Mouse (Mus musculus) C2C12 (cell line): ENCODE data around the gene Rdh8. TPM values are rescaled to one million over a fixed set of nuclear protein-coding genes. Genes with fewer than 3 reads are reported as not detected.

Experiments
- H3K27me3 ChIP-seq: one replicate; pipeline ENCODE4 v1.6.1; 2011; ENCODE audit not compliant: control insufficient read depth, insufficient read depth, insufficient read length
- H3K36me3 ChIP-seq: one replicate; pipeline ENCODE4 v1.6.1; 2011; ENCODE audit not compliant: control insufficient read depth, insufficient read depth
- H3K4me3 ChIP-seq: one replicate; pipeline ENCODE4 v1.5.1; 2011; ENCODE audit warnings: mild to moderate bottlenecking, control low read depth; ENCODE audit not compliant: poor library complexity, insufficient read depth, severe bottlenecking
- H3K79me2 ChIP-seq: one replicate; pipeline ENCODE4 v1.6.1; 2011; ENCODE audit not compliant: control insufficient read depth, insufficient read depth
- H3K79me3 ChIP-seq: one replicate; pipeline ENCODE4 v1.6.1; 2011; ENCODE audit warnings: low read depth, control low read depth
- H3ac ChIP-seq: one replicate; pipeline ENCODE3; 2011; ENCODE audit warnings: low read depth; ENCODE audit not compliant: control insufficient read depth, insufficient read length
- CEBPB ChIP-seq: IDR thresholded peaks from one replicate; pipeline ENCODE4 v1.6.1; 2011; ENCODE audit warnings: low read depth, mild to moderate bottlenecking, control low read depth, moderate library complexity
- CTCF ChIP-seq: IDR thresholded peaks from one replicate; pipeline ENCODE4 v1.5.1; 2011; ENCODE audit not compliant: control insufficient read depth, insufficient read depth, insufficient read length
- FOSL1 ChIP-seq: IDR thresholded peaks from one replicate; pipeline ENCODE4 v1.8.0; 2011; ENCODE audit warnings: mild to moderate bottlenecking, low read length; ENCODE audit not compliant: poor library complexity, insufficient read depth, severe bottlenecking
- MAX ChIP-seq: IDR thresholded peaks from one replicate; pipeline ENCODE4 v1.6.1; 2011; ENCODE audit warnings: mild to moderate bottlenecking, control low read depth
- MYOD1 ChIP-seq: IDR thresholded peaks from one replicate; pipeline ENCODE4 v1.6.1; 2011; ENCODE audit warnings: low read depth; ENCODE audit not compliant: control insufficient read depth, insufficient read length
- MYOG ChIP-seq: IDR thresholded peaks from one replicate; pipeline ENCODE4 v1.6.1; 2011; ENCODE audit not compliant: control insufficient read depth, insufficient read length; ENCODE audit errors: extremely low read depth
- USF1 ChIP-seq: IDR thresholded peaks from one replicate; pipeline ENCODE4 v1.6.1; 2011; ENCODE audit warnings: low read depth, mild to moderate bottlenecking, control low read depth, moderate library complexity
- polyA plus RNA-seq: library from polyadenylated mRNA; unstranded; fragments of >200 nt; fragmentation: generic; extraction: Trizol; gene quantifications from one replicate; pipeline ENCODE4 v1.2.1, GENCODE M21; 2012; ENCODE audit warnings: missing spikeins

The Rdh8 gene
- polyA plus RNA-seq, 1 experiment, result not detected

DNA sequence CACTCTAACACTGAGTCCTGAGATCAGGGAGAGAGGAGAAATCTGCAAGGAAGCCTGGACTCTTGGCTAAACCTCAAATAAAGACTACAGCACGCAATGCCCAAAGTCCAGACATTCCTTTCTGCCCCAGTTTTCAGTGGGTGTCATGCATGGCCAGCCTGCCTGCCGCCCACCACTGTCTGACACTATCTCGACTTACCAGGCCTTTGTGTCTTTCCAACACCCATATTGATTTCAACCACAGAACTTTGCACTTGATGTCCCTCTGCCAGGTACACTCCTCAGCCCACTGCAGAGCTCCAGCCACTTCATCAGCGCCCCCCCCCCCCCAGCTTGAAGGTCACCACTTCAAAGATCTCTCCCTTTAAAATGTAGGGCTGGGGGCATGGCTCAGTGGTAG, 43.9 kb downstream of the Rdh8 start:
- H3K79me3 ChIP-seq, result no peaks in the 10 kb centered on the region
- no peaks in the 10 kb centered on the region for H3K79me2 ChIP-seq
- H3K4me3 ChIP-seq, result no peak overlapping the region
- no peaks in the 10 kb centered on the region for H3K36me3 ChIP-seq
- TF ChIP-seq CTCF, result no peak
- TF ChIP-seq CEBPB, result no peak
- no peak for TF ChIP-seq MAX
- TF ChIP-seq USF1, result no peak
- no peak for TF ChIP-seq MYOG
- TF ChIP-seq FOSL1, result no peak
- no peak for TF ChIP-seq MYOD1
- no peak overlapping the region for H3ac ChIP-seq
- peaks cover 3% of the 10 kb centered on the region for H3K27me3 ChIP-seq

DNA sequence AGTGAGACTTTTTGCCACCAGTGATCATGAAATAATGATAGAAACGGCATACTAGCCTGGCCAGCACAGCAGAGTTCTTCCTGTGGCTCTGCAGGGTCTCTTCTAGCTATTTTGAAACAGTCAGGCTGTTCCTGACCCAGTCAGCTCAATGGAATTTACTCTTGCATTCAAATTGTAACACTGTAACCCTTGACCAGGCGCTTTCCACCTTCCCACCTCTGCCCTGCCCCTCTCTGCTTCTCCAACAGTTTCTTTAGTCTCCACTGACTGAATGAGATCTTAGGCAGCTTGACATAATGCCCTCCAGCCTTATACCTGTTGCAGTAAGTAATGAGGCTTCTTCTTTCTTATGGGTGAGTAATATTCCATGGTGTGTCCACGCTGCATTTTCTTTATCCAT, 48.6 kb downstream of the Rdh8 start:
- Histone ChIP-seq H3K4me3 (no peak overlapping the region), H3K79me3 (no peaks in the 10 kb centered on the region), H3K27me3 (no peaks in the 10 kb centered on the region)

DNA sequence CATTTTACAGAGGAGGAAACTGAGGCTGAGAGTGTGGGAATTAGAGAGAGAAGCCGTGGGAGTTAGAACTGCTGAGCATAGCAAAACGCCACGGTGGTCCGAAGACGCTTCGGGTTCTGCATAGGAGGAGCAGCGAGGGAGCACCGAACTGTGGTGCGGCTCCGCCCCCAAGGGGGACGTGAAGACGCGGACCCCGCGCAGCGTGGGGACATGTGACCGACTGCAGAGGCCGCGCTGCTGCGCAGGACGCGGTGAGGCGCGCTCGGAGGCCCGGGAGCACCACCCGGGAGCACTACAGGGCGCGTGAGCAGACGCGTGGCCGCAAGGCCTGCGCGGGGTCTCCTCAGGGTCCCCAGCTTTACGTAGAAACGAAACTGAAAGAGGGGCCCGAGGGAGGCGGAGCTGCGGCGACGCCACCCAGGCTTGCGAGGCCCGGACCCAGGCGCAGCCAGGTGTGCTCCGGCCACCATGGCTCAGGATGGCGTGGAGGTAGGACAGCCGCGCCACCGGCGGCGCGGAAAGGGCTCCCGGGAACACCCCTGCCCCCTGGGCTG, 50.2 kb downstream of the Rdh8 start, which contains the start of gene A230050P20Rik:
Gene A230050P20Rik, plus strand, starts transcription at position 195 of the 554 bp plus-strand sequence.
- H3K36me3 ChIP-seq, result no peaks in the 10 kb centered on the region
- peak within 1 kb of the TSS; percentile 34 for H3K4me3 ChIP-seq
- TF ChIP-seq USF1 (peak; percentile 75), MYOD1 (no peak)
- H3K27me3 ChIP-seq, result no peaks in the 10 kb centered on the region
- H3K79me3 ChIP-seq, result no peaks in the 10 kb centered on the region
- H3K79me2 ChIP-seq, result no peaks in the 10 kb centered on the region
- peak within 1 kb of the TSS; percentile 81 for H3ac ChIP-seq

More for the DNA sequence above, 48.6 kb downstream of the Rdh8 start:
- TF ChIP-seq CTCF (no peak), MAX (no peak), FOSL1 (no peak), CEBPB (no peak), USF1 (no peak), MYOD1 (no peak), MYOG (no peak)
- Histone ChIP-seq H3ac (no peak overlapping the region), H3K79me2 (no peaks in the 10 kb centered on the region), H3K36me3 (no peaks in the 10 kb centered on the region)

DNA sequence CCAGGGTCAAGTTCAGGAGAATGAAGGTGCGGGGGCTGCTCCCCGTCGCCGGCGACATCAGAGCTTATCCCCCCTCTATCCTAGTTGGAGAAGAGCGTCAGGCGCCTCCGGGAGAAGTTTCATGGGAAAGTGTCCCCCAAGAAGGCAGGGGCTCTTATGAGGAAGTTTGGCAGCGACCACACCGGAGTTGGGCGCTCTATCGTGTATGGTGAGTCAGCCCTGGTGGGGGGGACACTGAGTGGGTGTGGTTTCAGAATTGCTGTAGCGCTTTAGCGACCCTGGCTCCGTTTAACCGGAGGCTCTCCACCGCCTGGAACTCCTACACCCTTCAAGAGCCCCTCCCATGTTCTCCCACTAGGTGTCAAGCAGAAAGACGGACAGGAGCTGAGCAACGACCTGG, 50.9 kb downstream of the Rdh8 start:
- H3K36me3 ChIP-seq, result no peaks in the 10 kb centered on the region
- TF ChIP-seq MYOG (no peak), CTCF (no peak), MYOD1 (no peak), CEBPB (no peak), FOSL1 (no peak), MAX (no peak)
- H3K4me3 ChIP-seq, result peak overlapping the region; percentile 34
- no peak overlapping the region for H3ac ChIP-seq
- no peaks in the 10 kb centered on the region for H3K79me2 ChIP-seq
- H3K27me3 ChIP-seq, result no peaks in the 10 kb centered on the region
- H3K79me3 ChIP-seq, result no peaks in the 10 kb centered on the region

DNA sequence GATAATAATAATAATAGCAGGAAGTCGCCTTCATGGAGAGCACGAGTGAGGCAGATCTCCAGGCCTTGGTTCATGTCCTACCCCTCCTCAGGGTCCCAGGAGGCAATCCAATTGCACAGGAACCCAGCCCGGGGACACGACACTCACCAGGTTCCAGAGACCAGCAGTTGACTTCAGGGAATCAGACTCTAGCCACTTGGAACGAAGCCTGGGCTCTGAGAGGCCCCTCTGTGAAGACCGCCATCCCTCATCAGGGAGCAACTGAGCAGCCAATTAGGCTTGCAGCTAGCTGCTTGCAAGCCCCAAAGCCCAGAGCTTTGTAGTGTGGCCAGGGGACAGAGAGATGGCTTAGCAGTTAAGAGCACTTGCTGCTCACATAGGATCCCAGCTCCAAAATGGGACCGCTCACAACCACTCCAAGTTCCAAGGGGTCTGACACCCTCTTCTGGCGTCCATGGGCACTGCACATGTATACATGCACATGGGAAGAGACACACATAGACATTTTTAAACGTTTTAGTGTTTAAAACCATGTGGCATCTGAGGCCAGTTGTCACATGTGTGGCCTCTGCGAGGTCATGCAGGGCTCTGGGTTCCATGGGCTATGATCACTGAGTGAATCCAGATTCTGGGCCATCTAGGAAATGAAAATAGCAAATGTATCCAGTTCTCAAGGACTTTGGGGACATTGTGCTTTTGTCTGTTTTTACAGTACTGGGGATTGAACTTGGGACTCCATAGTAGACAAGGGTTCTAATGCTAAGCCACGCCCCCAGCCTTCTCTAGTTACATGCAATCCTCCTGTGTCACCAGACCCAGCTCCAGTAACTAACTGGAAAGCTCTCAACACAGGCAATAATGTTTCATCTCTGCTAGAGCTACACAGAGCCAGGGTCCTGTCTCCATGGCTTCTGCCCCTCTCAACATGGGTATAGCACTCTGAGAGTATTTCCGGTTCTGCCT, 52.2 kb downstream of the Rdh8 start:
- no peaks in the 10 kb centered on the region for H3K27me3 ChIP-seq
- H3K4me3 ChIP-seq, result no peak overlapping the region
- no peaks in the 10 kb centered on the region for H3K79me3 ChIP-seq
- no peaks in the 10 kb centered on the region for H3K36me3 ChIP-seq
- H3ac ChIP-seq, result no peak overlapping the region
- TF ChIP-seq FOSL1, result no peak
- no peak for TF ChIP-seq MAX
- no peaks in the 10 kb centered on the region for H3K79me2 ChIP-seq

DNA sequence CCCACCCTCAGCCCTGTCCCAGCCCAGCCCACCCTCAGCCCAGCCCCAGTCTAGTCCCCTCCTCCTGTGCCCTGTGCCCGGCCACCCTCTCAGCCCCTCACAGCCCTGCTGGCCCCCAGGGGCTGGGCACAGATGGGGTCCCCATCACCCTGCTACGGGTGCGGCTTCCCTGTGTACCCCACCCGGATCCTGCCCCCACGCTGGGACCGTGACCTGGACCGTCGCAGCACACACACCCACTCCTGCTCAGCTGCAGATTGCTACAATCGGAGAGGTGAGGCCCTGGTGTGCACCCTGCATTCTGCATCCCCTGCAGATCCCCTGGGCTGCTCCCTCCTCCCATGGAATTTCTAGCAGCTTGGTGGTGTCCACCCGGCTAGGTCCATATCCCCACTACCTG, 54.7 kb downstream of the Rdh8 start:
- Histone ChIP-seq H3K27me3 (no peaks in the 10 kb centered on the region), H3K79me3 (no peaks in the 10 kb centered on the region), H3K4me3 (no peak overlapping the region), H3K36me3 (no peaks in the 10 kb centered on the region), H3ac (no peak overlapping the region), H3K79me2 (no peaks in the 10 kb centered on the region)
- TF ChIP-seq MAX (no peak), MYOD1 (no peak), FOSL1 (no peak), CTCF (no peak), CEBPB (no peak), USF1 (no peak), MYOG (no peak)
